Mouse (Mus musculus): ENCODE measurements around the gene Ddx49. TPM values are rescaled to one million over a fixed set of nuclear protein-coding genes. Genes with fewer than 3 reads are reported as not detected.

The Ddx49 gene
- polyA plus RNA-seq, 1 experiment from 2014 or later: 47.4 TPM

DNA sequence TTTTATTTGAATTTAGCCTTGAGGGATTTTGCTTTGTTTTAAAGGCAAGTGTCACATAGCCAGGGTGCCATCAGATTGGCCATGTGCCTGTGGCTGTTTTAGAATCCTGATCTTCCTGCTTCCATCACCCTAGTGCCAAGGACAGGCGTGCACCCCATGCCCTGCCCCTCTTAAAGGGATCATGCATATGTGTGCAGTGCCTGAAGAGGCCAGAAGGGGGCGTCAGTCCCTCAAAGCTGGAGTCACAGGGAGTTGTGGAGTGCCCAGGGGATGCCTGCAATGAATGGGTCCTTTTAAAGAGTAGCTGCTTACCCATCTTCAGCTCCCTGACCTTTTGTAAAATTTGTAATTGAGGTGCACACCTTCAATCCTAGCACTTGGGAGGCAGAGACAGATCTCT, 7.0 kb upstream of the Ddx49 start:
- H3K27me3 ChIP-seq (replicated peaks; ENCODE audit: control insufficient read depth, insufficient read depth, low read length): no peaks in the 10 kb centered on the region
- no peak overlapping the region for H3K27ac ChIP-seq (replicated peaks; ENCODE audit: low read depth, low read length)
- ATAC-seq (ENCODE audit: low read depth) (no peak), DNase-seq (ENCODE audit: low spot score) (no peak)
- peaks cover 93% of the 10 kb centered on the region for H3K36me3 ChIP-seq (ENCODE audit: control insufficient read depth, insufficient read depth, low read length)
- no peak overlapping the region for H3K4me2 ChIP-seq (ENCODE audit: low read depth, low read length)
- no peaks in the 10 kb centered on the region for H3K9me3 ChIP-seq (ENCODE audit: control insufficient read depth, low read length)
- 35% methylated on average over 2 of the region's 2 CpGs for WGBS
- no peak overlapping the region for H3K4me3 ChIP-seq (ENCODE audit: low read depth, low read length)
- H3K4me1 ChIP-seq (ENCODE audit: control insufficient read depth, insufficient read depth, low read length): no peaks in the 10 kb centered on the region
- H3K9ac ChIP-seq (ENCODE audit: low read depth, low read length): no peak overlapping the region

DNA sequence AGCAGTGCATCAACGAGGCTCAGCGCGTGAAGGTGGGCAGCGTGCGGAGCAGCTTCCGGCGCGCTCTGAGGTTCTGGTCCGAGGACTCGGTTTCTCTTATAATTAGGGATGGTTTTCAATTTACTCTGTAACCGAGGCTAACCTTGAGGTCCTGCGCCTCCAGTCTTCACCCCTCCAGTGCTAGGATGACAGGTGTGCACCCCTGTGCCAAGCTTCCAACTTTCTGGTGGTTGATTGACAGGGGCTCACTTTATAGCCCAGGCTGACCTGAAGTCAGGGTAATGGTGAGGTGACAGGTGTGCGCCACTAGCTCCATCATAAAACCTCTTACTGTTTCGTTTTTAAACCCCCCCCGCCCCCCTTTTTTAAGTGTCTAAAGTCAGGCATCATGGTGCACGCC, 612 bp upstream of the Ddx49 start:
- no peaks in the 10 kb centered on the region for H3K9me3 ChIP-seq (ENCODE audit: control insufficient read depth, low read length)
- peak overlapping the region; percentile 76 for H3K4me3 ChIP-seq (ENCODE audit: low read depth, low read length)
- H3K27me3 ChIP-seq (replicated peaks; ENCODE audit: control insufficient read depth, insufficient read depth, low read length): no peaks in the 10 kb centered on the region
- WGBS: 5% methylated on average over 16 of the region's 16 CpGs
- peak overlapping the region; percentile 87 for H3K4me2 ChIP-seq (ENCODE audit: low read depth, low read length)
- peak overlapping the region; percentile 82 for H3K9ac ChIP-seq (ENCODE audit: low read depth, low read length)
- ATAC-seq (ENCODE audit: low read depth) (no peak; the same call in 1 of the 2 replicates), DNase-seq (ENCODE audit: low spot score) (no peak)
- H3K36me3 ChIP-seq (ENCODE audit: control insufficient read depth, insufficient read depth, low read length): peaks cover 60% of the 10 kb centered on the region
- peak overlapping the region; percentile 83 for H3K27ac ChIP-seq (replicated peaks; ENCODE audit: low read depth, low read length)
- H3K4me1 ChIP-seq (ENCODE audit: control insufficient read depth, insufficient read depth, low read length): peaks cover 15% of the 10 kb centered on the region

DNA sequence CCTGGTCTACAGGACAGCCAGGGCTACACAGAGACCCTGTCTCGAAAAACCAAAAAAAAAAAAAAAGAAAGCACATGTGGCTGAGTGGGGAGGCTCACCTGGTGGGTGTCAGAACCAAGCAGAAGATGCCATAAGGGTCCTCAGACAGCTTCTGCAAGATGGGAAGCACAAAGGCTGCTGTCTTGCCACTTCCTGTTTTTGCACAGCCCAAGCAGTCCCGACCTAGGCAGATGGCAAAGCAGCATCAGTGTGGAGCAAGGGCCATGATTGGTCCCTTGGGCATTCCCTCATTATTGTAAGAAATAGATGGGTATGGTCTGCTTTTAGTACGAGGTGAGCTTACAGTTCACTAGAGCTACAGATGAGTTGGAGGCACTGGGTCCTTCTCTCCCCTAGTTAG, 1.4 kb downstream of the Ddx49 start:
- Histone ChIP-seq H3K36me3 (ENCODE audit: control insufficient read depth, insufficient read depth, low read length) (peaks cover 60% of the 10 kb centered on the region), H3K4me3 (ENCODE audit: low read depth, low read length) (no peak overlapping the region), H3K9me3 (ENCODE audit: control insufficient read depth, low read length) (no peaks in the 10 kb centered on the region)

DNA sequence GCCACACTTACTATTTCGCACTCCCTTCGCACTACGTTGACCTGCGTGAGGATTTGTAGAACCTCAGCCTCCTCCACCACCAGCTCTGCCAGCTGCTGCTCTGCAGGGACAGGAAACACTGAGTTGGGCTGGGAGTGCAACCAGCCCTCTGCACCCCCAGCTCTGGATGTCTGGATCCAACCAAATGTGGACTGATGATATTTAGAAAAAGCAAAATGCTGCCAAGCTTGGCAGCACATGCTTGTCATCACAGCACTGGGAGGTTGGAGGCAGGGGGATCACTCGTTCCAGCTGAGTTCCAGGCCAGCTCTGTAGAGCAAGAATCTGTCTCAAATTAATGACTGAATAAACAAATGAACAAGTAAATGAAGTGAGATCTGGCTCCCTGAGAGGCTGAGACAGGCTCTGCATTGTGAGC, 8.3 kb downstream of the Ddx49 start:
- ATAC-seq (ENCODE audit: low read depth) (peak; percentile 16; the same call in 1 of the 2 replicates), DNase-seq (ENCODE audit: low spot score) (peak; percentile 75)
- H3K27ac ChIP-seq (replicated peaks; ENCODE audit: low read depth, low read length): peak overlapping the region; percentile 61; the same call in 1 of the 2 replicates
- H3K36me3 ChIP-seq (ENCODE audit: control insufficient read depth, insufficient read depth, low read length): peaks cover 88% of the 10 kb centered on the region
- no peaks in the 10 kb centered on the region for H3K9me3 ChIP-seq (ENCODE audit: control insufficient read depth, low read length)
- H3K4me3 ChIP-seq (ENCODE audit: low read depth, low read length): no peak overlapping the region
- H3K4me1 ChIP-seq (ENCODE audit: control insufficient read depth, insufficient read depth, low read length): 0 out of 2 replicates have a peak, but pooled peaks cover 3% of the 10 kb centered on the region
- H3K4me2 ChIP-seq (ENCODE audit: low read depth, low read length): no peak overlapping the region
- WGBS: 60% methylated on average over 5 of the region's 5 CpGs
- no peaks in the 10 kb centered on the region for H3K27me3 ChIP-seq (replicated peaks; ENCODE audit: control insufficient read depth, insufficient read depth, low read length)
- H3K9ac ChIP-seq (ENCODE audit: low read depth, low read length): no peak overlapping the region

More for the DNA sequence above, 1.4 kb downstream of the Ddx49 start:
- no peak for ATAC-seq (ENCODE audit: low read depth)
- H3K4me2 ChIP-seq (ENCODE audit: low read depth, low read length): no peak overlapping the region
- no peak overlapping the region for H3K9ac ChIP-seq (ENCODE audit: low read depth, low read length)
- H3K27ac ChIP-seq (replicated peaks; ENCODE audit: low read depth, low read length): no peak overlapping the region
- WGBS: 70% methylated on average over 3 of the region's 3 CpGs
- H3K4me1 ChIP-seq (ENCODE audit: control insufficient read depth, insufficient read depth, low read length): peaks cover 15% of the 10 kb centered on the region
- DNase-seq (ENCODE audit: low spot score): no peak
- no peaks in the 10 kb centered on the region for H3K27me3 ChIP-seq (replicated peaks; ENCODE audit: control insufficient read depth, insufficient read depth, low read length)

DNA sequence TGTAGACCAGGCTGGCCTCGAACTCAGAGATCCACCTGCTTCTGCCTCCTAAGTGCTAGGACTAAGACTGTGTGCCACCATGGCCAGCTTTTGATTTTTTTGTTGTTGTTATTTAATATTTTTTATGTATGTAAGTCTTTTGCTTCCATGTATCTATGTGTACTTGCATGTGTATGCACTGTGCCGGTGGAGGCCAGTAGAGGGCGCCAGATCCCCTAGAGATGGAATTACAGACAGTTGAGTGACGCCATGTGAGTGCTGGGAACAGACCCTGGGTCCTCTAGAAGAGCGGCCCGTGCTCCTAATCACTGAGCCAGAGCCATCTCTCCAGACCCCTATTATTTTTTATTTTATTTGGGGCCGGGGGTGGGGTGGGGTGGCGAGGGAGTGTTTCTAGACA, 15.6 kb downstream of the Ddx49 start:
- 87% methylated on average over 8 of the region's 8 CpGs for WGBS
- Histone ChIP-seq H3K27ac (replicated peaks; ENCODE audit: low read depth, low read length) (no peak overlapping the region), H3K4me3 (ENCODE audit: low read depth, low read length) (no peak overlapping the region), H3K27me3 (replicated peaks; ENCODE audit: control insufficient read depth, insufficient read depth, low read length) (no peaks in the 10 kb centered on the region), H3K36me3 (ENCODE audit: control insufficient read depth, insufficient read depth, low read length) (peaks cover 54% of the 10 kb centered on the region), H3K9me3 (ENCODE audit: control insufficient read depth, low read length) (no peaks in the 10 kb centered on the region), H3K4me1 (ENCODE audit: control insufficient read depth, insufficient read depth, low read length) (no peaks in the 10 kb centered on the region), H3K9ac (ENCODE audit: low read depth, low read length) (no peak overlapping the region), H3K4me2 (ENCODE audit: low read depth, low read length) (no peak overlapping the region)
- no peak for ATAC-seq (ENCODE audit: low read depth)
- no peak for DNase-seq (ENCODE audit: low spot score)

DNA sequence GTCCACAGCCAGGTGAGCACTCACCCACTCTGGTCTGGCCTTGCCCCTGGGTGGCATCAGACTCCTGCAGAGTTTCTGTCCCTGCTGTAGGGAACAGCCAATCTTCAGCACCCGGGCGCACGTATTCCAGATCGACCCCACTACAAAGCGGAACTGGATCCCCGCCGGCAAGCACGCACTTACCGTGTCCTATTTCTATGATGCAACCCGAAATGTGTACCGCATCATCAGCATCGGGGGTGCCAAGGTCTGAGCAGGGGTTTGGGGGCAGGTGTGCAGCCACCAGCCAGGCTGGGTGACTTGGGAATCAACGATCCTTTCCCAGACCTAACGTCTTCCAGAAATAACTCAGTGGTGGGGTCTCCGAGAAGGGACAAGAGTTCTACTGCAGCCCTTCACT, 17.0 kb downstream of the Ddx49 start:
- Histone ChIP-seq H3K9ac (ENCODE audit: low read depth, low read length) (no peak overlapping the region), H3K27ac (replicated peaks; ENCODE audit: low read depth, low read length) (no peak overlapping the region), H3K4me1 (ENCODE audit: control insufficient read depth, insufficient read depth, low read length) (no peaks in the 10 kb centered on the region), H3K36me3 (ENCODE audit: control insufficient read depth, insufficient read depth, low read length) (peaks cover 40% of the 10 kb centered on the region), H3K27me3 (replicated peaks; ENCODE audit: control insufficient read depth, insufficient read depth, low read length) (no peaks in the 10 kb centered on the region), H3K4me2 (ENCODE audit: low read depth, low read length) (no peak overlapping the region), H3K4me3 (ENCODE audit: low read depth, low read length) (no peak overlapping the region), H3K9me3 (ENCODE audit: control insufficient read depth, low read length) (no peaks in the 10 kb centered on the region)
- no peak for DNase-seq (ENCODE audit: low spot score)
- no peak for ATAC-seq (ENCODE audit: low read depth)
- 97% methylated on average over 15 of the region's 15 CpGs for WGBS

DNA sequence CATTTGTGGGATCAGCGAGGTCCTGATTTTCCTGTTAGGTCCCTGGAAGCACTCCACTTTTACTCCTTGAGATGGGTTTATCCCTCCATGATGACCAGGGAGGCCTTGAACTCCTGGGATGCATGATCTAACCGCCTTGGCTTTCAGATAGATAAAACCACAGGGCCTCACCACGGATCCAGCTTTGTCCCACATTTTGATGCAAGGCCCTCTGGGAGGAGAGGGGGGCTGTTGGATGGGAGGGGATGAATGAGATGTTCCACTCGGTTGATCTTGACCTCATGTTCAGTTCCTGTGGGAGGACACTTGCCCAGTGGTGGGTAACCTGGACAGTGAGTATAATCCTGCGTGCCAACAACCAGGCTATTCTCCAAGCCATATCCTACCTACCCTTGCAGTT, 17.9 kb downstream of the Ddx49 start:
- no peaks in the 10 kb centered on the region for H3K9me3 ChIP-seq (ENCODE audit: control insufficient read depth, low read length)
- WGBS: 88% methylated on average over 5 of the region's 5 CpGs
- no peak overlapping the region for H3K27ac ChIP-seq (replicated peaks; ENCODE audit: low read depth, low read length)
- DNase-seq (ENCODE audit: low spot score) (no peak), ATAC-seq (ENCODE audit: low read depth) (no peak)
- H3K36me3 ChIP-seq (ENCODE audit: control insufficient read depth, insufficient read depth, low read length): peaks cover 36% of the 10 kb centered on the region
- no peak overlapping the region for H3K9ac ChIP-seq (ENCODE audit: low read depth, low read length)
- no peaks in the 10 kb centered on the region for H3K27me3 ChIP-seq (replicated peaks; ENCODE audit: control insufficient read depth, insufficient read depth, low read length)
- no peaks in the 10 kb centered on the region for H3K4me1 ChIP-seq (ENCODE audit: control insufficient read depth, insufficient read depth, low read length)
- H3K4me2 ChIP-seq (ENCODE audit: low read depth, low read length): peak overlapping the region; percentile 70
- H3K4me3 ChIP-seq (ENCODE audit: low read depth, low read length): no peak overlapping the region

DNA sequence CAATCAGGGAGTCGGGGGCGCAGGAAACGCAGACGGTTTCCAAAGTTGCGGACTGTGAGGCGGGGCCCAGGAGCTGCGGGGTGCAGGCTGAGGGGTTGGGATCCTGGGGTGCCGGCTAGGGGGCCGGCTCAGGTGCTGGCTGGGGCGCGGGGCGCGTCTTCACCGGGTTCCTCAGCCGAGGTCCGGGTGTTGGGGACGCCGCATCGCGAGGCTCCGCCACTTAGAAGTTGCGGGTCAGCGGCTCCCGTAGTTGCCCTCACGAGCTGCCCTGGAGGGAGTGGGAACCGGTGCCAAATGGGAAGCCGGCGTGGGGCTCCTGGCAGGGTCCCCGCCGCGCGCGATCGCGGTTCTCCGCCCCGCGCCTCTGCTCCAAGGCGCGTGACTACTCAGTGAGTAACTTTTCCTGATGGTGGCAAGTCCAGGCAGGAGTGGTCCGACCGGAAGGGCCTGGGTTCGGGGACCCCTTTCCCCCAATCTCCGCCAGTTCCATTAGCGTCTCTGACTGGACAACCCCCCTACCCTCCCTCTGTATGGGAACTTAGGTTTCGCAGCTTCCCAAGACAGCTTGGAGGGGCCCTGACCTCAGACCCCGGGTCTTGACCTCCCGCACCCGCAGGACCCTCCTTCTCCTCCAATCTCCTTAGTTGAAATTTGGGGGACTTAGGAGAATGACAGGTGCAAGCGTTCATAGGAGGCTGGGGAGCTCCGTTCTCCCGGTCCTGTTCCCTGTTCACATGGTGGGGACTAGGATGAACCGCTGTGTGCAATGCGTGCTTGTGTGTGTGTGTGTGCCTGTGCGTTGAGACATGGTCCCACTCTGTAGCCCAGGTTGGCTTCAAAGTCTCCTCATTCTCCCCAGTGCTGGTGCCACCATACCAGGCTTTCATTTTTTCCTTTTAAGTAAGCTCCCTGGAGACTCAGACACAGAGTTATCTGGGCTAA, 18.9 kb downstream of the Ddx49 start:
- Histone ChIP-seq H3K9me3 (ENCODE audit: control insufficient read depth, low read length) (no peaks in the 10 kb centered on the region), H3K4me2 (ENCODE audit: low read depth, low read length) (peak overlapping the region; percentile 70), H3K27me3 (replicated peaks; ENCODE audit: control insufficient read depth, insufficient read depth, low read length) (no peaks in the 10 kb centered on the region), H3K4me1 (ENCODE audit: control insufficient read depth, insufficient read depth, low read length) (no peaks in the 10 kb centered on the region), H3K36me3 (ENCODE audit: control insufficient read depth, insufficient read depth, low read length) (peaks cover 33% of the 10 kb centered on the region), H3K9ac (ENCODE audit: low read depth, low read length) (peak overlapping the region; percentile 82), H3K4me3 (ENCODE audit: low read depth, low read length) (peak overlapping the region; percentile 74), H3K27ac (replicated peaks; ENCODE audit: low read depth, low read length) (peak overlapping the region; percentile 72)
- peak; percentile 69 for ATAC-seq (ENCODE audit: low read depth)
- DNase-seq (ENCODE audit: low spot score): peak; percentile 19
- WGBS: 0% methylated on average over 29 of the region's 55 CpGs

Measured in embryonic facial prominence, embryonic 14.5 days (tissue).